Mouse (Mus musculus) limb, embryonic 11.5 days (tissue): ENCODE measurements around the gene Slc35b1. TPM values are rescaled to one million over a fixed set of nuclear protein-coding genes. Genes with fewer than 3 reads are reported as not detected.
A peak's percentile ranks its signal among the peaks of the same experiment; 100 is the strongest.

Experiments
- ATAC-seq: fragments of 200-750 bp; cut with Nextera tagmentation; 2 replicates; pipeline ENCODE4 v1.8.0; 2017; ENCODE audit warnings: low read depth; ENCODE audit not compliant: insufficient number of reproducible peaks, low FRiP score, low TSS enrichment
- DNase-seq: peaks from one replicate; pipeline ENCODE4 v3.0.0-alpha.2; 2015; ENCODE audit warnings: low spot score
- H3K27ac ChIP-seq: fragments of 300-500 bp; sonication (generic); replicated peaks from 2 replicates; pipeline ENCODE4 v1.5.1; 2014; ENCODE audit warnings: low read depth, mild to moderate bottlenecking, low read length
- H3K27me3 ChIP-seq: fragments of 300-500 bp; sonication (generic); 2 replicates; pipeline ENCODE4 v1.6.1; 2014; ENCODE audit warnings: mild to moderate bottlenecking, low read length, mixed read lengths; ENCODE audit not compliant: control insufficient read depth, insufficient read depth
- H3K36me3 ChIP-seq: fragments of 300-500 bp; sonication (generic); 2 replicates; pipeline ENCODE4 v1.6.1; 2014; ENCODE audit warnings: mild to moderate bottlenecking, low read length, moderate library complexity, mixed read lengths; ENCODE audit not compliant: control insufficient read depth, insufficient read depth
- H3K4me1 ChIP-seq: fragments of 300-500 bp; sonication (generic); 2 replicates; pipeline ENCODE4 v1.6.1; 2014; ENCODE audit warnings: low read length, mixed read lengths; ENCODE audit not compliant: control insufficient read depth, insufficient read depth
- H3K4me2 ChIP-seq: fragments of 300-500 bp; sonication (generic); 2 replicates; pipeline ENCODE4 v1.6.1; 2014; ENCODE audit warnings: low read depth, mild to moderate bottlenecking, moderate library complexity; ENCODE audit not compliant: severe bottlenecking
- H3K4me3 ChIP-seq: fragments of 300-500 bp; sonication (generic); 2 replicates; pipeline ENCODE4 v1.5.1; 2014; ENCODE audit warnings: low read depth, low read length
- H3K9ac ChIP-seq: fragments of 300-500 bp; sonication (generic); 2 replicates; pipeline ENCODE4 v1.6.1; 2014; ENCODE audit warnings: mild to moderate bottlenecking, low read length
- H3K9me3 ChIP-seq: fragments of 300-500 bp; sonication (generic); 2 replicates; pipeline ENCODE4 v1.6.1; 2016; ENCODE audit warnings: low read length; ENCODE audit not compliant: control insufficient read depth
- WGBS: fragments of 180-500 bp; shearing (Covaris S2); extraction: QIAGEN DNeasy Blood & Tissue Kit; methylation state at CpG from one replicate; pipeline ENCODE4 v1.1.7; 2014; 5-methylcytosine and 5-hydroxymethylcytosine counted together
- polyA plus RNA-seq: library from polyadenylated mRNA; unstranded; fragments of >200 nt; fragmentation: Nextera tagmentation; extraction: Ambion mirVana; gene quantifications from 2 replicates; pipeline ENCODE4 v1.2.1, GENCODE M21; 2014

The Slc35b1 gene
- 133 and 141 TPM in 2 replicates for polyA plus RNA-seq

DNA sequence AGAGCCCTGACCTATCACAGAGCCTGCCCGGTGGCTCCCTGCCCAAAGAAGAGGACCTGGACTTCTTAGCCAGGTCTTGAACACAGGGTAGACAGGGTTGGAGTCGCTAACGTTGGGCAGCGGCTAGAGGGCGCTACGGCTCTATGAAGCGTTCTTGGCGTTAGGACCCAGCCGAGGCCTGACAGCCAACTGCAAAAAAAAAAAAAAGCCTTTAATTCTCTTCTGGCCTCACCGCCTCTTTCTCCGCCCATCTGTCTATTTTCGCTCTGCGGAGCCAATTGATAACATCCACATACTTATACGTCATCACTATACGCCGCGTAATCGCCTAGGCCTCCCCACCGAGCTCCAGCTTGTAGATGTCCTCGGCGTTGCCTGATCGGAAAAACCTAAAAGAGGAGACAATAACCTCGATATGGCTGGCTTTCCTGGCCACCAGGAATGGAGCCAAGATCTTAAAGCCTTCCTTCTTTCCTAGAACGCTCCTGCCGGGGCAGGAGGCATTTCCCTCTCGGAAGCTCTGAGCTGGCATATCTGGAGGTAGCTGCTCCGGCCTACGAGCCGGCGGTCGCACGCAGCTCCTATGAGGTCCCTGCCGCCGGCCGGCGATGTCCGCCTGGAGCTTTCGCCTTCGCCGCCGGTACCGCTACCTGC, at the start of gene Slc35b1:
Slc35b1 (plus strand) TSS at position 374 of the 654 bp plus-strand sequence.
- DNase-seq (peak; percentile 95), ATAC-seq (peak; percentile 92)
- Histone ChIP-seq H3K27ac (peak within 1 kb of the TSS; percentile 77), H3K4me1 (0 out of 2 replicates have a peak, but pooled peaks cover 3% of the 10 kb centered on the region), H3K4me3 (peak within 1 kb of the TSS; percentile 84), H3K9me3 (no peaks in the 10 kb centered on the region), H3K36me3 (peaks cover 11% of the 10 kb centered on the region), H3K4me2 (peak within 1 kb of the TSS; percentile 50), H3K9ac (peak within 1 kb of the TSS; percentile 86), H3K27me3 (no peaks in the 10 kb centered on the region)
- WGBS = under 1% methylated on average over 42 of the region's 42 CpGs

DNA sequence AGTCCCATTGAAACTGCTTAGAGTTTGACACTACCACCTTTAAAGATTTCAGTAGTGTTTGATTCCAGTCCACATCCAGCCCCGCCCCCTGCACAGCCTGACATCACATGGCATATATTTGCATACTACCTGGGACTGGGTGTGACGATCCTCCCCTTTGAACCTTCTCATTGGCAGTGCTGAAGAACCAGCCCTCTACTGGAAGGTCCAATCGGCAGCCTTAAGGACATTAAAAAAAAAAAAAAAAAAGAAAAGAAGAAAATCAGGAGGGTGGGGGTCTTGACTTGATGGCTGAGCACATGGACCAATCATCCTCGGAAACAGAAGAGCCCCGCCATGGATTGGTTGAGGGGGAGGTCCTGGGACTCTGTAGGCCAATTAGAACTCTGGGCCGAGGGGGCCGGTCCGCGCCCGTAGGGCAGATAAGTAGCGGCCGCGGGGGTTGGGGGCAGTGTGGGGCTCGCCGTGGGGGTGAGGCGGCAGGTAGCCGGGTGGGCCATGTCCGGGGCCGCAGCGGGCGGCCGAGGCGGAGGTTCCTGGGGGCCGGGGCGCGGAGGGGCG, 47.8 kb upstream of the Slc35b1 start, which contains the start of gene Fam117a:
Fam117a (plus strand) TSS at position 451 of the 561 bp plus-strand sequence.
- 0% methylated on average over 16 of the region's 27 CpGs for WGBS
- H3K36me3 ChIP-seq = no peaks in the 10 kb centered on the region
- peak within 1 kb of the TSS; percentile 83 for H3K4me3 ChIP-seq

DNA sequence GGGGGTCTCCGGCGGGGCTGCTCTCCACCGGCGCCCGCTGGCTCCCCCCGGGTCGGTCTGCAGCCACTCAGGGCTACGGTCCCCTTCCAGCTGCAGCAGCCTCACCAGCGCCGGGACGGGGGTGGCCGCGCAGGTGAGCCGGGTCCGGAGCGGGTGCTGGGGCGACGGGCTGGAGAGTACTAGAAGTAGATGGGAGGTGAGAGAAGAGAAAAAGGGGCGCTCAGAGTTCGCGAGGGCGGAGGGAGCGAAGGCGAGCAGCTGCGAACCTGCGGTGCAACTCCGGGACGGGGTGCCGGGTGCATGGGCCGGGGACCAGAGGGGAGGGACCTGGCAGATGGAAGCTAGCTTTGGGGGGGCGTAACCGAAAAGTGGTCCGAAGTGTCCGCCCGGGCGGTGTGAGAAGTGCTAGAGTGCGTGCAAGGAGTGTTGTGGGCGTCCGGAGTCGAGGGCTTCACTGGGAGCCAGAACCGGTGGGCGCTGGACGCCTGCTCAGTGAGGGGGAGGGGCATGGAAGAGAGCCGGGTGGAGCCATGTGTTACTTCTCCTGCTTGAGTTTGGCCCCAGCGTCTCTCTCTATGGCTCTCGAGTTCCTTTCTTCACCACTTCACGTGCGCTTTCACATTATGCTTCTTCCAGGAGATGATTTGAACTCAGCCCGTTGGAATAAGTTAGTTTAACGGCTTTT, 47.2 kb upstream of the Slc35b1 start:
- Histone ChIP-seq H3K9ac (peak overlapping the region; percentile 84), H3K27ac (no peak overlapping the region)
- WGBS = under 1% methylated on average over 50 of the region's 50 CpGs

More for the DNA sequence above, 47.8 kb upstream of the Slc35b1 start, which contains the start of gene Fam117a:
- Histone ChIP-seq H3K27ac (no peak within 1 kb of the TSS), H3K4me1 (peaks cover 29% of the 10 kb centered on the region), H3K9ac (peak within 1 kb of the TSS; percentile 84), H3K27me3 (no peaks in the 10 kb centered on the region), H3K4me2 (peak within 1 kb of the TSS; percentile 64), H3K9me3 (no peaks in the 10 kb centered on the region)
- peak; percentile 97 for ATAC-seq
- peak; percentile 88 for DNase-seq

DNA sequence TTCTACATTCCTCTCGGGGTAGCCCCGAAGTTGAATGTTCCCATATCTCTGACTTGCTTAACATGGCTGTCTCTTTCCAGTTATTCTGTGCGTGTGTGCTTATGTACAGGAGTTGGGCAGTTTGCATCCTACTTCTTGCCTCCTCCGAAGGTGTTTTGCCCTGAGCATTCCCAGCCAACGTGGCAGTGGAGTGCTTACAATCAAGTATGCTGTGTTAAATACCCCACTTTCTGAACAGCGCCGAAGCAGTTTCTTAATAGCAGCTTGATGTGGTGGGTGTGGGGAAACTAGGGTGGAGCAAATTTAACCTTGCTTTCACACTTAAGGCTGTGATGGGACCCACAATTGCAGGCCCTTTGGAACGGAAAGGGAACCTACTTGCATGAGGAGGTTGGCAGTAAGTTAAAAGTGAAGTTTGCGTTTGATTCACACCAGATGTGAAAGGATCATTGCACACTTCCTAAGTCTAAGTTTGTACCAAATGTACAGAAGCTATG, 46.6 kb upstream of the Slc35b1 start:
- Histone ChIP-seq H3K4me3 (peak overlapping the region; percentile 83), H3K9me3 (no peaks in the 10 kb centered on the region), H3K27ac (no peak overlapping the region), H3K4me2 (peak overlapping the region; percentile 64), H3K4me1 (peaks cover 29% of the 10 kb centered on the region), H3K27me3 (no peaks in the 10 kb centered on the region), H3K36me3 (no peaks in the 10 kb centered on the region), H3K9ac (peak overlapping the region; percentile 84)
- DNase-seq (no peak), ATAC-seq (no peak)
- WGBS = 12% methylated on average over 9 of the region's 9 CpGs

More for the DNA sequence above, 47.2 kb upstream of the Slc35b1 start:
- peaks cover 29% of the 10 kb centered on the region for H3K4me1 ChIP-seq
- no peaks in the 10 kb centered on the region for H3K27me3 ChIP-seq
- H3K36me3 ChIP-seq = no peaks in the 10 kb centered on the region
- peak; percentile 70 for ATAC-seq
- no peaks in the 10 kb centered on the region for H3K9me3 ChIP-seq
- DNase-seq = peak; percentile 85
- peak overlapping the region; percentile 64 for H3K4me2 ChIP-seq
- H3K4me3 ChIP-seq = peak overlapping the region; percentile 83

DNA sequence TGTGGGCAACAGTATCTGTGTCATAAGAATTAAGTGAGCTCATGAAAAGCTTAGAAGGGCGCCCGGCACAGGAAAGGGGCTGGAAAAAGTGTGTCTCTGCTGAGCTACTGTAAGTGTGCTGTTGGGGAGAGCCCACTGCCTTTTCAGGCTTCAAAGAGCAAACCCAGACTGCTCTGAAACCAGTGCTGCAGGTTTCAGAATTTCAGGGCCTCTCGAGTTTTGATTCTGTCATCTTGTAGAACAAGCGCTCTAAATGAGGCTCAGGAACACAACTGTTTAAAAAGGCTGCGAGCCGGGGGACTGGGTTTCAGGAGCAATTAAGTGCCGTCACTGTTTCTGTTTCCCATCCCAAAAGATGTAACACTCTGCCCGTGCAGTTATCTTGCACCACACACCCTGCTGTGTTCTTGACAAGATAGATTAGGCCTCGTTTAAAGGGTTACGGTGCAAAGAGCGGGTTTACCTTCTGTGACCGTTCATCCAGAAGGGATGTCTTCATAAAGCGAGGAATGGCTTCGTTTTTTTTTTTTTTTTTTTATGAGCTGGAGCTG, 44.9 kb upstream of the Slc35b1 start:
- Histone ChIP-seq H3K4me3 (peak overlapping the region; percentile 0; the same call in 1 of the 2 replicates), H3K27ac (peak overlapping the region; percentile 48; the same call in 1 of the 2 replicates), H3K27me3 (no peaks in the 10 kb centered on the region), H3K4me2 (peak overlapping the region; percentile 33), H3K9me3 (no peaks in the 10 kb centered on the region), H3K36me3 (no peaks in the 10 kb centered on the region), H3K4me1 (peaks cover 29% of the 10 kb centered on the region), H3K9ac (0 out of 2 replicates have a peak overlapping the region, but pooled peaks have one; percentile 8)
- WGBS = 7% methylated on average over 14 of the region's 14 CpGs
- DNase-seq (no peak), ATAC-seq (no peak)

DNA sequence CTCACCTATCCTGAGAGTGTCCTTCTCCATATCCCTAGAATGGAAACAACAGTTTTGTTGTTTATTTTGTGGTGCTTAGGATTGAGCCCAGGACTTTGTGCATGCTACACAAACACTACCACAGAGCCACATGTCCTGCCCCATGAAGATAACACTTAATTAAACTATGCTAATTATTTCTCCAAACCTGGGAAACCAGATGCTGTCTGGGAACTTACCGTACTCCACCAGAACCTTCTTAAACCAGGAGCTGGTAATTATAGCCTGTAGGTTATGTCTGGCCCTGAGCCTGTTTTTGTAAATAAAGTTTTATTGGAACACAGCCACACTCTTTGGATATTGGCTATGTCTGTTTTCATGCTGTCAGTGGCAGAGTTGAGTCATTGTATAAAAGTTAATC, 44.2 kb upstream of the Slc35b1 start:
- Histone ChIP-seq H3K9ac (no peak overlapping the region), H3K4me2 (no peak overlapping the region), H3K4me1 (peaks cover 29% of the 10 kb centered on the region), H3K27me3 (no peaks in the 10 kb centered on the region), H3K9me3 (no peaks in the 10 kb centered on the region), H3K27ac (no peak overlapping the region), H3K36me3 (no peaks in the 10 kb centered on the region), H3K4me3 (no peak overlapping the region)
- ATAC-seq (no peak), DNase-seq (no peak)
- WGBS = 51% methylated on average over 1 of the region's 1 CpGs

DNA sequence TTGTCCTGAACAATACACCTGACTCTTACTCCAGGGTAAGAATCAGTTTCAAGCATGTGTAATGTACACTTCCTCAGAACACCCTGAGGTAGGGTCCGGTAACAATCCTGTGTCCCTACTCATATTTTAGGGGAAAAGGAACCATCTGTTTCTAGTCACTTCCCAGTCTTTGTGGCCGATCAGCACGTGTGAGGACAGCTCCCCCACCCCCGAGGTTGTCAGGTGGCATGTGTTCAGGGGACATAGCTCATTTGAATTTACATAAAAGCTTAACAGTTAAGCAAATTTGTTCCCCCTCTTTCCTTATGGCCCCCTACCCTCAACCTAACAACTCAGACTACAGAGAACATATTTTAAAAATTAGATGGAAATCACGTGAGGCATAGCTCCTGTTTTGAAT, 43.8 kb upstream of the Slc35b1 start:
- 33% methylated on average over 5 of the region's 5 CpGs for WGBS
- Histone ChIP-seq H3K4me2 (no peak overlapping the region), H3K4me3 (no peak overlapping the region), H3K9me3 (no peaks in the 10 kb centered on the region), H3K4me1 (peaks cover 29% of the 10 kb centered on the region), H3K27me3 (no peaks in the 10 kb centered on the region), H3K36me3 (no peaks in the 10 kb centered on the region), H3K9ac (no peak overlapping the region), H3K27ac (no peak overlapping the region)
- peak; percentile 29 for DNase-seq
- ATAC-seq = no peak

DNA sequence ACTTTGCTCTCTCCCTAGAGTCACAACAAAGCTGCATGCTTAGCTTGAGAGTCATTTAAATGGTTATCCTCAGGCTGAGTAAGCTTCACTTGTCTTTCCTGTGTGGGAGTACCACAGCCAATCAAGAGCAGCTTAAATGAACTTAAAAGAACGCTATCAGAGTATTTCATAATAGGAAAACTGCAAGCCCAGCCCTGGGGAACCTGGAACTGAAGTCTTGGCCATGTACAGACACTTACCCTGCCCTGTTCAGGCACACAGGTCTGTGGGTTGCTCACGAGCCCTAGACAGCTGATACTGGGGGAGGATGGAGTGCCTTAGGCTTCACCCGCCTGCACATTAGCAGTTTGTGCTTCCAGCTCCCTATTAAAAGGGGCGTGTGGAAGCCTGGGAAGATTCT, 41.3 kb upstream of the Slc35b1 start:
- Histone ChIP-seq H3K4me2 (no peak overlapping the region), H3K27me3 (no peaks in the 10 kb centered on the region), H3K36me3 (no peaks in the 10 kb centered on the region), H3K4me1 (peaks cover 20% of the 10 kb centered on the region), H3K27ac (no peak overlapping the region), H3K4me3 (no peak overlapping the region), H3K9ac (no peak overlapping the region), H3K9me3 (no peaks in the 10 kb centered on the region)
- WGBS = 72% methylated on average over 4 of the region's 4 CpGs
- ATAC-seq (no peak), DNase-seq (no peak)
